22 mouse cellular contexts compared by ENCODE assay signal in genomic region chr1:131969825-131970224, GRCm38 (mm10). TPM values are rescaled to one million over a fixed set of nuclear protein-coding genes. Genes with fewer than 3 reads are reported as not detected.
DNase-seq lines count a peak whose midpoint lies in the region; ATAC-seq and TF ChIP-seq lines count a peak whose summit lies in the region.
"Had no signal": no experiment of that assay in that cellular context is flagged by ENCODE, and none has a peak within 500 bp of the region (broad histone marks: within the 10 kb centered on the region; RNA-seq: fewer than 3 reads in every experiment).

No protein-coding gene starts in this region.

- no peak overlapping the region for H3K4me3 ChIP-seq in kidney, embryonic 14.5 days (ENCODE audit: low read length)
- H3K4me3 ChIP-seq in lung, adult 2 months (replicated peaks; ENCODE audit: extremely low read depth, low read depth, low read length), result no peak overlapping the region
- H3K4me3 ChIP-seq: layer of hippocampus, adult 2 months; limb, embryonic 12.5 days had no signal

- no peak overlapping the region for H3K27ac ChIP-seq in kidney, embryonic 14.5 days (ENCODE audit: low read depth, low read length)
- H3K27ac ChIP-seq: layer of hippocampus, adult 2 months; liver, embryonic 14.5 days had no signal

- TF ChIP-seq POLR2A in lung, adult 2 months (IDR thresholded peaks at IDR 0.05; ENCODE audit: borderline replicate concordance, extremely low read depth, low read depth, low read length), result no peak

- peak; percentile 49 for DNase-seq in kidney, adult 11 months
- DNase-seq in lung, postnatal 36 days, result peak; percentile 41
- no peak for DNase-seq in lung, adult 2 months
- DNase-seq in kidney, adult 9 months, result peak; percentile 41
- DNase-seq in kidney, postnatal 14 days, result peak; percentile 48
- DNase-seq in layer of hippocampus, postnatal 36 days, result no peak
- DNase-seq in thymus, postnatal 4 days, result no peak
- DNase-seq: adrenal gland, postnatal 36 days; B cell, adult 2 months; cerebellum, adult 9-11 months; forebrain, postnatal 0 days; gastrocnemius, postnatal 14 days; heart, adult 11 months; lung, postnatal 10 days; right cerebral cortex, postnatal 14 days had no signal

- no peak for ATAC-seq in kidney, embryonic 14.5 days (ENCODE audit: low FRiP score, low TSS enrichment)
- ATAC-seq: forebrain, postnatal 0 days; Patski had no signal

- H3K4me1 ChIP-seq in kidney, embryonic 14.5 days (ENCODE audit: control insufficient read depth, insufficient read depth, low read length), result peaks cover 43% of the 10 kb centered on the region
- H3K4me1 ChIP-seq in lung, adult 2 months (ENCODE audit: control insufficient read depth, insufficient read depth, low read length), result 0 out of 2 replicates have a peak, but pooled peaks cover 4% of the 10 kb centered on the region

- H3K4me2 ChIP-seq in kidney, embryonic 14.5 days (replicated peaks; ENCODE audit: low read depth, low read length), result no peak overlapping the region

- WGBS in kidney, embryonic 14.5 days, result 51% methylated on average over 4 of the region's 4 CpGs
- 54% methylated on average over 4 of the region's 4 CpGs for WGBS in lung, adult 2 months

- peaks cover 8% of the 10 kb centered on the region; the same call in 1 of the 2 replicates for H3K27me3 ChIP-seq in kidney, embryonic 14.5 days (ENCODE audit: control insufficient read depth, insufficient read depth, low read length)
- H3K27me3 ChIP-seq: Patski had no signal

- H3K9me3 ChIP-seq in kidney, embryonic 14.5 days (ENCODE audit: control insufficient read depth, low read length), result no peaks in the 10 kb centered on the region
- H3K9me3 ChIP-seq: G1E; limb, embryonic 12.5 days had no signal

- no peak for TF ChIP-seq CTCF in lung, adult 2 months (IDR thresholded peaks at IDR 0.05; ENCODE audit: insufficient read depth, low read length)

- no peaks in the 10 kb centered on the region for H3K36me3 ChIP-seq in kidney, embryonic 14.5 days (ENCODE audit: control insufficient read depth, insufficient read depth, low read length)
- H3K36me3 ChIP-seq: limb, embryonic 12.5 days had no signal

- no peak overlapping the region for H3K9ac ChIP-seq in kidney, embryonic 14.5 days (ENCODE audit: low read depth, low read length)
- H3K9ac ChIP-seq: forebrain, postnatal 0 days; limb, embryonic 12.5 days; liver, embryonic 14.5 days had no signal

RNA-seq across cellular contexts. Expression of gene Slc45a3, which starts 7.1 kb away (rescaled TPM):
- 5.1 and 7.3 TPM in 2 replicates for polyA plus RNA-seq in kidney, embryonic 14.5 days (2014; fragmentation: Nextera tagmentation; extraction: Ambion mirVana)
- polyA plus RNA-seq in lung, adult 2 months (2012; rRNA removed), result 14.0 and 14.2 TPM in 2 replicates
- total RNA-seq in layer of hippocampus, postnatal 36 days (2021), result 1 to 10 TPM in 1 of 2 experiments, under 1 TPM in 1; 0.77 to 1.4 TPM
- total RNA-seq: monocyte, adult 5-6 weeks had no signal

RNA-seq across cellular contexts. Expression of gene Elk4, which starts 37.6 kb away (rescaled TPM):
- 35.4 and 37.3 TPM in 2 replicates for polyA plus RNA-seq in kidney, embryonic 14.5 days (2014; fragmentation: Nextera tagmentation; extraction: Ambion mirVana)
- 27.0 and 39.9 TPM in 2 replicates for polyA plus RNA-seq in lung, adult 2 months (2012; rRNA removed)
- total RNA-seq in layer of hippocampus, postnatal 36 days (2021), result 10 to 100 TPM; 50.5 to 61.7 TPM

RNA-seq across cellular contexts. Expression of gene Nucks1, which starts 59.5 kb away (rescaled TPM):
- polyA plus RNA-seq in kidney, embryonic 14.5 days (2014; fragmentation: Nextera tagmentation; extraction: Ambion mirVana), result 67.3 and 95.9 TPM in 2 replicates
- polyA plus RNA-seq in lung, adult 2 months (2012; rRNA removed), result 5.6 and 11.3 TPM in 2 replicates
- total RNA-seq in layer of hippocampus, postnatal 36 days (2021), result 100 to 1,000 TPM; 150 to 156 TPM

Comparison
In these comparisons a context has a peak if more than half of its experiments do, and no peak if none do; other contexts are left out.
1. DNase-seq: peak in kidney, adult 11 months (single experiment), lung, postnatal 36 days (single experiment), kidney, adult 9 months (single experiment) and kidney, postnatal 14 days (single experiment); none in lung, adult 2 months (single experiment), layer of hippocampus, postnatal 36 days (0 of 2) and thymus, postnatal 4 days (single experiment).